Mouse (Mus musculus): Measurements from ENCODE around the gene Rhot2.

DNA sequence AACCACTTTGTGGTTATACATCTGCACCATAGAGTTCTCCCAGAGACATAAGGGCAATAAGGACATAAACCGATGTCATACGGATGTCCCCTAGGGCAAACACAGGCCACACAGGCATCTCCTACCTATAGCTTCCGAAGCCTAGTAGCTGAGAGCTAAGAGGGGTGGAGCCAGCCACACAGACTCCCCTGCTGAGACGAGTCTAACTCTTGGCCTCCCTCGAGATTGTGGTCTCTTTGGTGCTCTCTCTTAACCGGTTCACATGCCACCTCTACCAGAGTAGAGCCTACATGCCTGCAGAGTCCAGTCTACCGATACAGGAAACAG, 22.8 kb upstream of the Rhot2 start:
- TF ChIP-seq MAFK (IDR thresholded peaks at IDR 0.05; ENCODE audit: insufficient read depth, low read depth, low read length) (no peak), ZNF384 (IDR thresholded peaks at IDR 0.05; ENCODE audit: low read depth, low read length) (no peak), CHD2 (IDR thresholded peaks at IDR 0.05; ENCODE audit: low read depth, low read length) (no peak)

Measured in ES-E14 (cell line).